Comparison of ENCODE assay signal across 23 mouse cellular contexts in the genomic region with DNA sequence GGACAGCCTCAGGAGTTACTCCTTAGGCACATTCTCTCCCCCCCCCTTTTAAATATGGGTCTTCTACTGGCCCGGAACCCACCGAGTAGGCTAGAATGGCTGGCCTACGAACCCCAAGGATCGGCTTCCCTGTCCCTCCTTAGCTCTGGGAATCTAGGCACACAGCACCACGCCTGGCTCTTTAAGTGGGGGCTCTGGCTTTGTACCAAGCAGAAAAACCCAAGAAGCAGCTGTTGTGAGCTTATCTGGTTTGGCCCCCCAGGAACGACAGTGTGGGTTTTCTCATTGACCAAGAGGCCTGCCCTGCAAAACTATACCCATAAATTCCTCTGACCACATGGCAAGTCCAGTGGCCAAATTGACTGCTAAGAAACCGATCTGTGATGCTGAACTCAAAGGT.
"Had no signal": no experiment of that assay in that cellular context is flagged by ENCODE, and none has a peak within 500 bp of the region (broad histone marks: within the 10 kb centered on the region; RNA-seq: fewer than 3 reads in every experiment).

No protein-coding gene starts in this region.

- DNase-seq: left cerebral cortex, postnatal 4 days; liver; liver, embryonic 13.5 days; liver, postnatal 0 days; lung, adult 18-20 months; lung, adult 2 months; midbrain, embryonic 14.5 days had no signal

- H3K4me2 ChIP-seq: limb, embryonic 12.5 days; limb, embryonic 13.5 days; limb, embryonic 15.5 days; liver, embryonic 11.5 days; liver, embryonic 12.5 days; liver, embryonic 13.5 days; liver, embryonic 15.5 days; lung, embryonic 14.5 days; lung, embryonic 15.5 days; midbrain, embryonic 11.5 days; midbrain, embryonic 12.5 days; midbrain, embryonic 13.5 days; midbrain, embryonic 15.5 days; neural tube, embryonic 12.5 days had no signal

- H3K4me3 ChIP-seq: limb, embryonic 10.5 days; limb, embryonic 12.5 days; limb, embryonic 13.5 days; limb, embryonic 15.5 days; liver, embryonic 12.5 days; liver, embryonic 13.5 days; liver, embryonic 15.5 days; lung, embryonic 15.5 days; megakaryocyte, embryonic 14.5 days; midbrain, embryonic 10.5 days; midbrain, embryonic 12.5 days; midbrain, embryonic 13.5 days; midbrain, embryonic 15.5 days; neural tube, embryonic 12.5 days had no signal

- H3K36me3 ChIP-seq: limb, embryonic 10.5 days; limb, embryonic 12.5 days; limb, embryonic 13.5 days; limb, embryonic 15.5 days; liver, embryonic 12.5 days; liver, embryonic 13.5 days; liver, embryonic 15.5 days; lung, embryonic 15.5 days; midbrain, embryonic 10.5 days; midbrain, embryonic 12.5 days; midbrain, embryonic 13.5 days; midbrain, embryonic 15.5 days; neural tube, embryonic 12.5 days had no signal

- H3K27me3 ChIP-seq: limb, embryonic 12.5 days; limb, embryonic 13.5 days; limb, embryonic 15.5 days; liver, embryonic 12.5 days; liver, embryonic 13.5 days; liver, embryonic 15.5 days; lung, embryonic 15.5 days; midbrain, embryonic 12.5 days; midbrain, embryonic 13.5 days; midbrain, embryonic 15.5 days; neural tube, embryonic 12.5 days had no signal
